In the genomic region with DNA sequence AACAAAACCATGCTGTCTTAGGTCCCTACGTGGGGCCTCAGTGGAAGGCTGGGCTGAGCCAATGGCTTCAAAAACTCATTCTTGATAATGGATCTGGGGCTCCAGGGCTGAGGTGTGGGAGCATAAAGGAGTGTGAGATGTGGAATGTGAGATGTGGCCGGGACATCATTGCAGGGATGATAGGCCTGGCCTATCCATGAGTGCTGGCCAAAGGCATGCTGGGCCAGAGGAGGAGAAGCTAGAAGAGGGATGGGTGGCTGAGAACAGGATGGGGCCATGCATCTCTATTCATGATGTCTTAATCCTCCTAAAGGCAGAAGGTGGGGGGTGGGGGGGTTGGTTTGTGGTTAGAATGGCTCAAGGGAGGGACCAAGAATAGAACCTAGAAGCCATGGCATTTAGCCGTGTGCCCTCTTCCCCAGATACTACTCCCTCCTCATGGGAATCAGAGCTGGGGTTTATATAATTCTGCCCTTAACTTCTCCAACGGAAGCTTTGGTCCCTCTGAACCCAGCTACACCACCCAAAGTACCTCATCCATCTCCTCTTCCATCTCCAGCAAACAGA, we compare ENCODE assay signal across 8 mouse cellular contexts. TPM values are rescaled to one million over a fixed set of nuclear protein-coding genes. Genes with fewer than 3 reads are reported as not detected.
DNase-seq lines count a peak whose midpoint lies in the region; ATAC-seq and TF ChIP-seq lines count a peak whose summit lies in the region.

No protein-coding gene starts in this region.

- WGBS in spleen, adult 2 months: 58% methylated on average over 4 of the region's 4 CpGs
- 67% methylated on average over 4 of the region's 4 CpGs for WGBS in liver, embryonic 12.5 days (ENCODE audit: insufficient replicate concordance)

- H3K9me3 ChIP-seq in liver, embryonic 12.5 days (replicated peaks): no peaks in the 10 kb centered on the region

- H3K4me1 ChIP-seq in spleen, adult 2 months (ENCODE audit: control insufficient read depth, insufficient read depth, insufficient read length): peaks cover 8% of the 10 kb centered on the region
- H3K4me1 ChIP-seq in liver, embryonic 12.5 days: peaks cover 40% of the 10 kb centered on the region

- peak overlapping the region; percentile 65; the same call in 1 of the 2 replicates for H3K9ac ChIP-seq in liver, embryonic 12.5 days

- peaks cover 10% of the 10 kb centered on the region for H3K27me3 ChIP-seq in spleen, adult 2 months (ENCODE audit: control insufficient read depth, insufficient read depth, low read length)
- peaks cover 79% of the 10 kb centered on the region for H3K27me3 ChIP-seq in liver, embryonic 12.5 days (replicated peaks)

- DNase-seq in adrenal gland, postnatal 14 days: peak; percentile 29
- no peak for DNase-seq in adrenal gland, postnatal 36 days
- no peak for DNase-seq in spleen, adult 2 months (ENCODE audit: low read depth in 1 of 2, low spot score in 2 of 2)
- DNase-seq in spleen, adult 18-20 months: no peak
- no peak for DNase-seq in ovary, postnatal 14 days (ENCODE audit: low spot score)
- no peak for DNase-seq in layer of hippocampus, postnatal 36 days

- no peak for ATAC-seq in liver, embryonic 12.5 days
- ATAC-seq in cerebellum, adult (ENCODE audit: insufficient number of reproducible peaks, low FRiP score, low TSS enrichment): no peak

- H3K4me3 ChIP-seq in spleen, adult 2 months (ENCODE audit: extremely low read depth, insufficient read depth, insufficient read length): peak overlapping the region; percentile 19; the same call in 1 of the 2 replicates
- peak overlapping the region; percentile 63 for H3K4me3 ChIP-seq in liver, embryonic 12.5 days

- H3K27ac ChIP-seq in spleen, adult 2 months (ENCODE audit: insufficient read depth, low read length): no peak overlapping the region
- H3K27ac ChIP-seq in liver, embryonic 12.5 days: no peak overlapping the region

- H3K4me2 ChIP-seq in liver, embryonic 12.5 days: peak overlapping the region; percentile 94

- TF ChIP-seq CTCF in spleen, adult 2 months (IDR thresholded peaks at IDR 0.05; ENCODE audit: extremely low read depth, insufficient read depth, insufficient read length, insufficient replicate concordance): no peak

- no peaks in the 10 kb centered on the region for H3K36me3 ChIP-seq in spleen, adult 2 months (ENCODE audit: control insufficient read depth, insufficient read depth, low read length)
- peaks cover 12% of the 10 kb centered on the region for H3K36me3 ChIP-seq in liver, embryonic 12.5 days

- TF ChIP-seq POLR2A in spleen, adult 2 months (IDR thresholded peaks at IDR 0.05; ENCODE audit: low read depth, low read length): no peak

RNA-seq across cellular contexts. Expression of a gene that starts 1.5 kb away (rescaled TPM):
- total RNA-seq in adrenal gland, postnatal 14 days (2021): 44.9 and 49.5 TPM in 2 replicates
- 10 to 100 TPM; 45.8 to 51.9 TPM for total RNA-seq in adrenal gland, postnatal 36 days (2021)
- 17.5 and 18.9 TPM in 2 replicates for polyA plus RNA-seq in spleen, adult 2 months (2012; rRNA removed)
- 11.4 and 11.9 TPM in 2 replicates for polyA plus RNA-seq in liver, embryonic 12.5 days (2016; fragmentation: Nextera tagmentation; extraction: Ambion mirVana)
- 10 to 100 TPM; 14.0 to 16.6 TPM for total RNA-seq in layer of hippocampus, postnatal 36 days (2021)

RNA-seq across cellular contexts. Expression of a gene that starts 11.8 kb away (rescaled TPM):
- total RNA-seq in adrenal gland, postnatal 14 days (2021): 0.34 TPM in 1 of 2 replicates, not detected in the other
- under 1 TPM in 1 of 2 experiments, not detected in 1; 0.33 TPM for total RNA-seq in adrenal gland, postnatal 36 days (2021)
- 0.80 and 1.3 TPM in 2 replicates for polyA plus RNA-seq in spleen, adult 2 months (2012; rRNA removed)
- 10.5 and 12.9 TPM in 2 replicates for polyA plus RNA-seq in liver, embryonic 12.5 days (2016; fragmentation: Nextera tagmentation; extraction: Ambion mirVana)
- total RNA-seq in layer of hippocampus, postnatal 36 days (2021): 1 to 10 TPM; 2.1 to 3.5 TPM

RNA-seq across cellular contexts. Expression of a gene that starts 47.5 kb away (rescaled TPM):
- 70.1 and 88.2 TPM in 2 replicates for total RNA-seq in adrenal gland, postnatal 14 days (2021)
- 10 to 100 TPM; 73.3 to 99.3 TPM for total RNA-seq in adrenal gland, postnatal 36 days (2021)
- 174 and 192 TPM in 2 replicates for polyA plus RNA-seq in spleen, adult 2 months (2012; rRNA removed)
- 56.2 and 60.7 TPM in 2 replicates for polyA plus RNA-seq in liver, embryonic 12.5 days (2016; fragmentation: Nextera tagmentation; extraction: Ambion mirVana)
- 100 to 1,000 TPM; 211 to 220 TPM for total RNA-seq in layer of hippocampus, postnatal 36 days (2021)

RNA-seq across cellular contexts. Expression of a gene that starts 51.0 kb away (rescaled TPM):
- 0.45 TPM in 1 of 2 replicates, not detected in the other for total RNA-seq in adrenal gland, postnatal 14 days (2021)
- total RNA-seq in adrenal gland, postnatal 36 days (2021): not detected
- 3.1 and 5.1 TPM in 2 replicates for polyA plus RNA-seq in spleen, adult 2 months (2012; rRNA removed)
- 0.26 and 0.79 TPM in 2 replicates for polyA plus RNA-seq in liver, embryonic 12.5 days (2016; fragmentation: Nextera tagmentation; extraction: Ambion mirVana)
- total RNA-seq in layer of hippocampus, postnatal 36 days (2021): under 1 TPM; 0.62 to 0.73 TPM
